Mouse (Mus musculus) MEL (cell line): Measurements from ENCODE around the gene Inafm2. TPM values are rescaled to one million over a fixed set of nuclear protein-coding genes. Genes with fewer than 3 reads are reported as not detected.

ENCODE experiments used
- DNase-seq: peaks from one replicate; pipeline ENCODE4 v3.0.0; 2011; ENCODE audit warnings: low read depth, low spot score
- H3K27ac ChIP-seq: 2 replicates; pipeline ENCODE4 v1.5.1; 2012; ENCODE audit warnings: low read depth, mild to moderate bottlenecking, control low read depth, low read length, moderate library complexity; ENCODE audit not compliant: control insufficient read depth
- H3K27me3 ChIP-seq, 2 experiments: fragments of 150-350 bp in 1 of 2; sonication (generic) in 1 of 2; 2 replicates each; pipeline ENCODE4 v1.6.1; 2012; ENCODE audit warnings: low read length in 2 of 2, mild to moderate bottlenecking in 2 of 2, improper control_type of control experiment in 1 of 2, moderate library complexity in 1 of 2; ENCODE audit not compliant: insufficient read depth in 2 of 2, control insufficient read depth in 1 of 2
- H3K36me3 ChIP-seq, 2 experiments: 2 replicates each; pipeline ENCODE4 v1.6.1; 2012 to 2014; ENCODE audit warnings: low read length in 2 of 2, improper control_type of control experiment in 1 of 2, inconsistent platforms in 1 of 2, mild to moderate bottlenecking in 1 of 2; ENCODE audit not compliant: insufficient read depth in 2 of 2, control insufficient read depth in 1 of 2
- H3K4me1 ChIP-seq, 2 experiments: fragments of 150-350 bp in 1 of 2; sonication (generic) in 1 of 2; 2 replicates each; pipeline ENCODE4 v1.6.1; 2012; ENCODE audit warnings: low read length in 2 of 2, improper control_type of control experiment in 1 of 2, mild to moderate bottlenecking in 1 of 2; ENCODE audit not compliant: insufficient read depth in 2 of 2, control insufficient read depth in 1 of 2
- H3K4me3 ChIP-seq, 2 experiments: fragments of 150-350 bp in 1 of 2; sonication (generic) in 1 of 2; 2 replicates each; pipeline ENCODE4 v1.5.1; 2012; ENCODE audit warnings: low read depth in 2 of 2, low read length in 2 of 2, mild to moderate bottlenecking in 2 of 2, moderate library complexity in 2 of 2, control low read depth in 1 of 2, improper control_type of control experiment in 1 of 2; ENCODE audit not compliant: control insufficient read depth in 1 of 2, insufficient read depth in 1 of 2
- H3K79me2 ChIP-seq: 2 replicates; pipeline ENCODE4 v1.6.1; 2012; ENCODE audit warnings: mild to moderate bottlenecking, low read length, moderate library complexity; ENCODE audit not compliant: control insufficient read depth, poor library complexity, insufficient read depth
- H3K9ac ChIP-seq: 2 replicates; pipeline ENCODE4 v1.6.1; 2012; ENCODE audit warnings: low read depth, mild to moderate bottlenecking, control low read depth, low read length, moderate library complexity; ENCODE audit not compliant: control insufficient read depth, poor library complexity, severe bottlenecking
- H3K9me3 ChIP-seq: fragments of 150-350 bp; sonication (generic); replicated peaks from 2 replicates; pipeline ENCODE4 v1.6.1; 2012; ENCODE audit warnings: mild to moderate bottlenecking, low read length, improper control_type of control experiment, moderate library complexity; ENCODE audit not compliant: insufficient read depth
- BHLHE40 ChIP-seq: IDR thresholded peaks from 2 replicates; pipeline ENCODE4 v1.6.1; 2012; ENCODE audit warnings: low read depth, mild to moderate bottlenecking, inconsistent platforms, low read length, improper control_type of control experiment, borderline replicate concordance
- CHD2 ChIP-seq: IDR thresholded peaks from 2 replicates; pipeline ENCODE4 v1.6.1; 2011; ENCODE audit warnings: low read length, improper control_type of control experiment
- CTCF ChIP-seq, 3 experiments: IDR thresholded peaks in 2 of 3; conservative IDR thresholded peaks in 1 of 3; 2 replicates each; pipeline ENCODE4 v1.5.1; 2011 to 2012; ENCODE audit warnings: low read length in 3 of 3, low read depth in 2 of 3, mild to moderate bottlenecking in 2 of 3, improper control_type of control experiment in 1 of 3, inconsistent platforms in 1 of 3, mixed read lengths in 1 of 3, moderate library complexity in 1 of 3; ENCODE audit not compliant: control insufficient read depth in 1 of 3, insufficient read depth in 1 of 3, poor library complexity in 1 of 3, severe bottlenecking in 1 of 3
- ELF1 ChIP-seq: IDR thresholded peaks from 2 replicates; pipeline ENCODE4 v1.6.1; 2014; ENCODE audit warnings: low read depth, mild to moderate bottlenecking, inconsistent platforms, low read length, improper control_type of control experiment, moderate library complexity
- JUND ChIP-seq: IDR thresholded peaks from 2 replicates; pipeline ENCODE4 v1.6.1; 2011; ENCODE audit warnings: low read depth, mild to moderate bottlenecking, improper control_type of control experiment, low read length
- MAX ChIP-seq: IDR thresholded peaks from 2 replicates; pipeline ENCODE4 v1.6.1; 2011; ENCODE audit warnings: low read length, improper control_type of control experiment
- MAZ ChIP-seq: IDR thresholded peaks from 2 replicates; pipeline ENCODE4 v1.6.1; 2012; ENCODE audit warnings: low read depth, mild to moderate bottlenecking, inconsistent platforms, low read length, improper control_type of control experiment
- MEF2A ChIP-seq: IDR thresholded peaks from 2 replicates; pipeline ENCODE4 v1.6.1; 2014; ENCODE audit warnings: low read depth, mild to moderate bottlenecking, inconsistent platforms, low read length, improper control_type of control experiment; ENCODE audit not compliant: poor library complexity, insufficient replicate concordance, severe bottlenecking; ENCODE audit errors: extremely low read depth
- MXI1 ChIP-seq: IDR thresholded peaks from 2 replicates; pipeline ENCODE4 v1.6.1; 2011; ENCODE audit warnings: mild to moderate bottlenecking, low read depth, low read length, improper control_type of control experiment
- MYC ChIP-seq: IDR thresholded peaks from 2 replicates; pipeline ENCODE4 v1.6.1; 2011; ENCODE audit warnings: low read depth, mild to moderate bottlenecking, low read length, improper control_type of control experiment, moderate library complexity
- NRF1 ChIP-seq: IDR thresholded peaks from 2 replicates; pipeline ENCODE4 v1.6.1; 2014; ENCODE audit warnings: low read depth, mild to moderate bottlenecking, inconsistent platforms, low read length, improper control_type of control experiment, moderate library complexity; ENCODE audit not compliant: poor library complexity, insufficient read depth, severe bottlenecking
- POLR2A ChIP-seq, 2 experiments: IDR thresholded peaks; 2 replicates each; pipeline ENCODE4 v1.6.1; 2011 to 2012; ENCODE audit warnings: low read length in 2 of 2, mild to moderate bottlenecking in 2 of 2, control low read depth in 1 of 2, improper control_type of control experiment in 1 of 2, low read depth in 1 of 2, moderate library complexity in 1 of 2; ENCODE audit not compliant: control insufficient read depth in 1 of 2, insufficient read depth in 1 of 2, poor library complexity in 1 of 2
- RAD21 ChIP-seq: IDR thresholded peaks from 2 replicates; pipeline ENCODE4 v1.6.1; 2011; ENCODE audit warnings: mild to moderate bottlenecking, low read depth, low read length, improper control_type of control experiment
- SIN3A ChIP-seq: IDR thresholded peaks from 2 replicates; pipeline ENCODE4 v1.6.1; 2012; ENCODE audit warnings: low read length, improper control_type of control experiment, inconsistent platforms
- SMC3 ChIP-seq: IDR thresholded peaks from 2 replicates; pipeline ENCODE4 v1.6.1; 2011; ENCODE audit warnings: low read depth, low read length, improper control_type of control experiment
- TBP ChIP-seq: IDR thresholded peaks from 2 replicates; pipeline ENCODE4 v1.8.0; 2011; ENCODE audit warnings: low read depth, low read length, improper control_type of control experiment
- UBTF ChIP-seq: IDR thresholded peaks from 2 replicates; pipeline ENCODE4 v1.6.1; 2012; ENCODE audit warnings: low read depth, mild to moderate bottlenecking, inconsistent platforms, low read length, improper control_type of control experiment, moderate library complexity, borderline replicate concordance; ENCODE audit not compliant: insufficient read depth
- USF1 ChIP-seq: IDR thresholded peaks from 2 replicates; pipeline ENCODE4 v1.6.1; 2014; ENCODE audit warnings: low read depth, mild to moderate bottlenecking, inconsistent platforms, low read length, improper control_type of control experiment, moderate library complexity
- ZC3H11A ChIP-seq: IDR thresholded peaks from 2 replicates; pipeline ENCODE4 v1.6.1; 2012; ENCODE audit warnings: low read depth, mild to moderate bottlenecking, inconsistent platforms, low read length, improper control_type of control experiment
- ZNF384 ChIP-seq: IDR thresholded peaks from 2 replicates; pipeline ENCODE4 v1.6.1; 2012; ENCODE audit warnings: low read depth, mild to moderate bottlenecking, inconsistent platforms, low read length, improper control_type of control experiment
- polyA plus RNA-seq, 2 experiments: library from polyadenylated mRNA; stranded (reverse) in 1 of 2; unstranded in 1 of 2; fragments of >175 nt in 1 of 2; fragments of >200 nt in 1 of 2; gene quantifications; 2 replicates each; pipeline versions ENCODE4 v1.2.1 to v1.2.4; 2012; ENCODE audit warnings: low replicate concordance in 2 of 2, low read depth in 1 of 2; ENCODE audit not compliant: insufficient read length in 2 of 2, insufficient read depth in 1 of 2, missing spikeins in 1 of 2
- total RNA-seq: library from RNA; depleted of rRNA; stranded (reverse); fragments of 300-350 nt; gene quantifications from 2 replicates; pipeline ENCODE4 v1.2.3, GENCODE M21; 2012

The Inafm2 gene
- total and polyA plus RNA-seq, 3 experiments, result 8.6 to 14.5 TPM; not detected in 1

DNA sequence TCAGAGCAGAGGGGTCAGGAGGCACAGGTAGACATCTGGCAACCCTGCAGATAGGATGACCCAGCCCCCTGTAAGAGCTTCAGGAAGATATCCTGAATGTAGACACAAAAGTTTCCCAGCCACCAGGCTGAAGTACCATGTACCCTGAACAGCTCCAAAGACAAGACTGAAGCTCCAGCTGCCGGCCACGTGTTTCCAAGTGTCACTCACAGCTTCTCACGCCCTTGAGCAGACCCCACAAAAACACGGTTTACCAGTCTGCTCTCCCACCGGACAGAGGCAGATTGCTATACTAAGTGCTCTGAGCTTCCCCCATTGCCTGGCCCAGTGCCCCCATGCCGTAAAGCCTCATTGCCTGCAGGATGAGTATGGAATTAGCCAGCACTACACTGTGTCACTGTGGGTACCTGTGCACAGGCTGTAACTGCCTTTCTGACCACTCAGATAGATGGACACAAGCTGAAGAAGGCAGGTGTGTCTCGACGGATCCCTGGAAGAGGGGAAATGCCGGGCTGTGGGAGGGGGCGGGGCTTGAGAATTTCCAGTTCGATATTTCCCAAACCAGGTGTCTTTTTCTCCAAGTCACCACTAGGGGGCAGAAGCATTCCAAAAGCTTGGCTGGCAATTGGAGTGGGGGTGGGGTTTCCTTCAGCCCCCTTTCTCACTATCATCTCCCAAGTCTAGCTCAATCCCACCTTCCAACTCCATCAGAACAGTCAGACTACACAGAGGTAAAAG lies 18.7 kb downstream of the Inafm2 start:
- Histone ChIP-seq H3K36me3 (peaks cover 0 to 8% of the 10 kb centered on the region in 2 experiments; a peak in 2 of 4 replicates), H3K27ac (no peak overlapping the region), H3K4me1 (peaks cover 3 to 25% of the 10 kb centered on the region in 2 experiments; a peak in 3 of 4 replicates), H3K9ac (peak overlapping the region; percentile 4; the same call in 1 of the 2 replicates), H3K27me3 (no peaks in the 10 kb centered on the region), H3K9me3 (no peaks in the 10 kb centered on the region), H3K4me3 (peak overlapping the region; percentile 29 to 41; a peak in 3 of 4 replicates), H3K79me2 (peaks cover 3% of the 10 kb centered on the region)
- no peak for TF ChIP-seq POLR2A (IDR thresholded peaks at IDR 0.05; ENCODE audit: control insufficient read depth in 1 of 2, insufficient read depth in 1 of 2, low read depth in 1 of 2, low read length in 2 of 2, poor library complexity in 1 of 2)
- TF ChIP-seq USF1, result 0 out of 2 replicates have a peak, but pooled peaks have one; percentile 13
- TF ChIP-seq ZNF384, result no peak
- peak; percentile 66 for TF ChIP-seq SIN3A
- peak; percentile 65 for TF ChIP-seq ZC3H11A
- no peak for TF ChIP-seq JUND
- 0 out of 2 replicates have a peak, but pooled peaks have one; percentile 38 for TF ChIP-seq MYC
- peak; percentile 30; the same call in 1 of the 2 replicates for TF ChIP-seq MAZ
- TF ChIP-seq CTCF (IDR thresholded peaks at IDR 0.05 in 2 of 3, conservative IDR thresholded peaks at IDR 0.05 in 1 of 3; ENCODE audit: control insufficient read depth in 1 of 3, insufficient read depth in 1 of 3, low read depth in 2 of 3, low read length in 3 of 3, poor library complexity in 1 of 3, severe bottlenecking in 1 of 3), result peak; percentile 52 to 72 (median 58)
- TF ChIP-seq RAD21, result peak; percentile 75
- TF ChIP-seq NRF1, result no peak
- TF ChIP-seq MEF2A, result no peak
- peak; percentile 32 for TF ChIP-seq CHD2
- TF ChIP-seq SMC3, result peak; percentile 73
- TF ChIP-seq BHLHE40, result 0 out of 2 replicates have a peak, but pooled peaks have one; percentile 21
- TF ChIP-seq MXI1, result peak; percentile 68
- TF ChIP-seq MAX, result peak; percentile 70
- 0 out of 2 replicates have a peak, but pooled peaks have one; percentile 23 for TF ChIP-seq TBP
- DNase-seq, result peak; percentile 67

DNA sequence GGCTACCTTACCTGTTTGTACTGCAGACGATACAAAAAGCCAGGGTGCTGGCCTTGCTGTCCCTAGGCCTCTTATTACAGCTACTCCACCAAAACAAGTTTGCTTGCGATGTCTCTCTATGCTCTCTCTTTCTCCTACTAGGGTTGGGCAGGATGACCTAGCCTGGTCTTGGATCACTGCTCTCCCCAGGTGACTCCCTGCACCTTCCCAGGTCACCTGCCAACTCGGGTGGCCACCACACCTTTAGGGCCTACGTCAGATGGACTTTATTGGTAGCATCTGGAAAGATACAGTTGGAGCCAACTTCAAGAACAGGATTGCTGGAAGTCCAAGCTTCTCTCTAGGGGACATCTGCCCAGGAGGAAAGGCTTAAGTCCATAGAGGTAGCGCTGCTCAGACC lies 19.3 kb downstream of the Inafm2 start:
- Histone ChIP-seq H3K27me3 (no peaks in the 10 kb centered on the region), H3K4me3 (no peak overlapping the region), H3K4me1 (peaks cover 3 to 25% of the 10 kb centered on the region in 2 experiments; a peak in 3 of 4 replicates), H3K9me3 (no peaks in the 10 kb centered on the region), H3K9ac (no peak overlapping the region), H3K79me2 (peaks cover 3% of the 10 kb centered on the region), H3K27ac (no peak overlapping the region), H3K36me3 (peaks cover 0 to 8% of the 10 kb centered on the region in 2 experiments; a peak in 2 of 4 replicates)
- DNase-seq, result no peak
- TF ChIP-seq ELF1 (no peak), UBTF (no peak)
